Mouse (Mus musculus) stomach, embryonic 15.5 days (tissue): ENCODE data around the gene Bid. TPM values are rescaled to one million over a fixed set of nuclear protein-coding genes. Genes with fewer than 3 reads are reported as not detected.
"Not testable (repeated sequence)": the region's sequence is repeated elsewhere in the genome, so short reads cannot be mapped to it uniquely, and the experiment has no call there.

Experiments
- ATAC-seq: fragments of 200-750 bp; cut with Nextera tagmentation; 2 replicates; pipeline ENCODE4 v1.8.0; 2017; ENCODE audit warnings: low read depth, moderate number of reproducible peaks, moderate TSS enrichment; ENCODE audit not compliant: insufficient read depth, low FRiP score
- H3K27ac ChIP-seq: fragments of 300-500 bp; sonication (generic); 2 replicates; pipeline ENCODE4 v1.5.1; 2015; ENCODE audit warnings: mild to moderate bottlenecking, inconsistent platforms
- H3K27me3 ChIP-seq: fragments of 300-500 bp; sonication (generic); replicated peaks from 2 replicates; pipeline ENCODE4 v1.6.1; 2015; ENCODE audit warnings: inconsistent platforms
- H3K36me3 ChIP-seq: fragments of 300-500 bp; sonication (generic); 2 replicates; pipeline ENCODE4 v1.6.1; 2015; ENCODE audit warnings: inconsistent platforms
- H3K4me1 ChIP-seq: fragments of 300-500 bp; sonication (generic); 2 replicates; pipeline ENCODE4 v1.6.1; 2015; ENCODE audit warnings: inconsistent platforms
- H3K4me2 ChIP-seq: fragments of 300-500 bp; sonication (generic); 2 replicates; pipeline ENCODE4 v1.6.1; 2015; ENCODE audit warnings: mild to moderate bottlenecking, inconsistent platforms
- H3K4me3 ChIP-seq: fragments of 300-500 bp; sonication (generic); replicated peaks from 2 replicates; pipeline ENCODE4 v1.5.1; 2015; ENCODE audit warnings: inconsistent platforms
- H3K9ac ChIP-seq: fragments of 300-500 bp; sonication (generic); 2 replicates; pipeline ENCODE4 v1.6.1; 2015; ENCODE audit warnings: inconsistent platforms
- H3K9me3 ChIP-seq: fragments of 300-500 bp; sonication (generic); 2 replicates; pipeline ENCODE4 v1.6.1; 2016; ENCODE audit warnings: inconsistent platforms
- polyA plus RNA-seq: library from polyadenylated mRNA; unstranded; fragments of >200 nt; fragmentation: Nextera tagmentation; extraction: Ambion mirVana; gene quantifications from 2 replicates; pipeline ENCODE4 v1.2.1, GENCODE M21; 2015

Bid gene
- polyA plus RNA-seq, 1 experiment from 2014 or later: 21.5 TPM

GRCm38 (mm10) chr6:120850720-120851119 is 65.9 kb downstream of the Bid start:
- not testable (repeated sequence) for H3K36me3 ChIP-seq, ATAC-seq, H3K9me3 ChIP-seq, H3K4me1 ChIP-seq, H3K9ac ChIP-seq, H3K4me3 ChIP-seq, H3K27ac ChIP-seq, H3K4me2 ChIP-seq, H3K27me3 ChIP-seq

Other genes starting within 250 kb of the Bid start
- gene Slc25a18, start 143.3 kb downstream of the Bid start, polyA plus RNA-seq: 0.09 TPM in 2 replicates
- gene Atp6v1e1, start 94.1 kb downstream of the Bid start, polyA plus RNA-seq: 133 and 134 TPM in 2 replicates
- gene Bcl2l13, start 80.6 kb downstream of the Bid start, polyA plus RNA-seq: 26.8 and 28.8 TPM in 2 replicates
- gene Mical3, start 214.1 kb upstream of the Bid start, polyA plus RNA-seq: 10.7 and 11.7 TPM in 2 replicates